Mouse (Mus musculus) limb, embryonic 14.5 days (tissue): Measurements from ENCODE around the gene C530008M17Rik. TPM values are rescaled to one million over a fixed set of nuclear protein-coding genes. Genes with fewer than 3 reads are reported as not detected.

ENCODE experiments used
- ATAC-seq: fragments of 200-750 bp; cut with Nextera tagmentation; 2 replicates; pipeline ENCODE4 v1.8.0; 2017; ENCODE audit warnings: low read depth, moderate number of reproducible peaks, moderate TSS enrichment; ENCODE audit not compliant: low FRiP score
- DNase-seq: peaks from one replicate; pipeline ENCODE4 v3.0.0-alpha.2; 2015; ENCODE audit warnings: low spot score
- H3K27ac ChIP-seq: fragments of 300-500 bp; sonication (generic); replicated peaks from 2 replicates; pipeline ENCODE4 v1.5.1; 2014; ENCODE audit warnings: low read depth, mild to moderate bottlenecking, low read length, moderate library complexity, mixed read lengths
- H3K27me3 ChIP-seq: fragments of 300-500 bp; sonication (generic); 2 replicates; pipeline ENCODE4 v1.6.1; 2014; ENCODE audit warnings: low read length, mixed read lengths; ENCODE audit not compliant: control insufficient read depth, insufficient read depth
- H3K36me3 ChIP-seq: fragments of 300-500 bp; sonication (generic); 2 replicates; pipeline ENCODE4 v1.6.1; 2014; ENCODE audit warnings: mild to moderate bottlenecking, low read length, moderate library complexity, mixed read lengths; ENCODE audit not compliant: control insufficient read depth, insufficient read depth
- H3K4me1 ChIP-seq: fragments of 300-500 bp; sonication (generic); 2 replicates; pipeline ENCODE4 v1.6.1; 2014; ENCODE audit warnings: antibody characterized with exemption, low read length, mixed read lengths; ENCODE audit not compliant: control insufficient read depth, insufficient read depth
- H3K4me2 ChIP-seq: fragments of 300-500 bp; sonication (generic); replicated peaks from 2 replicates; pipeline ENCODE4 v1.6.1; 2014; ENCODE audit warnings: low read depth, mild to moderate bottlenecking, low read length, moderate library complexity; ENCODE audit not compliant: severe bottlenecking
- H3K4me3 ChIP-seq: fragments of 300-500 bp; sonication (generic); replicated peaks from 2 replicates; pipeline ENCODE4 v1.5.1; 2014; ENCODE audit warnings: low read length
- H3K9ac ChIP-seq: fragments of 300-500 bp; sonication (generic); 2 replicates; pipeline ENCODE4 v1.6.1; 2014; ENCODE audit warnings: mild to moderate bottlenecking, low read depth, low read length, moderate library complexity; ENCODE audit not compliant: severe bottlenecking
- H3K9me3 ChIP-seq: fragments of 300-500 bp; sonication (generic); 2 replicates; pipeline ENCODE4 v1.6.1; 2016; ENCODE audit warnings: low read length; ENCODE audit not compliant: control insufficient read depth
- POLR2A ChIP-seq: fragments of 200-500 bp; IDR thresholded peaks from 2 replicates; pipeline ENCODE4 v1.8.0; 2012; ENCODE audit warnings: inconsistent platforms, mild to moderate bottlenecking, moderate library complexity, borderline replicate concordance; ENCODE audit not compliant: insufficient read depth, insufficient read length; ENCODE audit errors: extremely low read depth
- WGBS: fragments of 180-500 bp; shearing (Covaris S2); extraction: QIAGEN DNeasy Blood & Tissue Kit; methylation state at CpG from one replicate; pipeline ENCODE4 v1.1.7; 2014; 5-methylcytosine and 5-hydroxymethylcytosine counted together
- polyA plus RNA-seq, 2 experiments: library from polyadenylated mRNA; depleted of rRNA in 1 of 2; stranded (reverse) in 1 of 2; unstranded in 1 of 2; fragments of >200 nt; fragmentation: Nextera tagmentation in 1 of 2; extraction: Ambion mirVana in 1 of 2; gene quantifications; 2 replicates each; pipeline versions ENCODE4 v1.2.1 to v1.2.3; 2012 to 2014

Gene C530008M17Rik
- polyA plus RNA-seq, 2 experiments, result 12.6 to 26.5 TPM

- WGBS, result 61% methylated on average over 4 of the region's 4 CpGs
- Histone ChIP-seq H3K9ac (no peak overlapping the region), H3K27ac (no peak overlapping the region), H3K36me3 (no peaks in the 10 kb centered on the region), H3K4me2 (no peak overlapping the region), H3K4me3 (no peak overlapping the region), H3K9me3 (no peaks in the 10 kb centered on the region), H3K27me3 (no peaks in the 10 kb centered on the region), H3K4me1 (no peaks in the 10 kb centered on the region)
- DNase-seq (no peak), ATAC-seq (no peak)
- no peak for TF ChIP-seq POLR2A
Measured at GRCm38 (mm10) chr5:76772831-76773230, 116.5 kb downstream of the C530008M17Rik start.

- no peaks in the 10 kb centered on the region for H3K27me3 ChIP-seq
- no peak overlapping the region for H3K4me2 ChIP-seq
- H3K9me3 ChIP-seq, result no peaks in the 10 kb centered on the region
- TF ChIP-seq POLR2A, result no peak
- ATAC-seq (no peak), DNase-seq (no peak)
- no peaks in the 10 kb centered on the region for H3K4me1 ChIP-seq
- no peak overlapping the region for H3K9ac ChIP-seq
- no peak overlapping the region for H3K27ac ChIP-seq
- no peaks in the 10 kb centered on the region for H3K36me3 ChIP-seq
- WGBS, result 71% methylated on average over 9 of the region's 9 CpGs
- H3K4me3 ChIP-seq, result no peak overlapping the region
Measured at GRCm38 (mm10) chr5:76773492-76774158, 117.3 kb downstream of the C530008M17Rik start.

GRCm38 (mm10) chr5:76779094-76779615 lies 122.8 kb downstream of the C530008M17Rik start:
- TF ChIP-seq POLR2A, result no peak
- Histone ChIP-seq H3K4me1 (no peaks in the 10 kb centered on the region), H3K4me3 (no peak overlapping the region), H3K9ac (no peak overlapping the region), H3K9me3 (no peaks in the 10 kb centered on the region), H3K4me2 (no peak overlapping the region), H3K27me3 (no peaks in the 10 kb centered on the region), H3K27ac (no peak overlapping the region), H3K36me3 (no peaks in the 10 kb centered on the region)
- WGBS, result 51% methylated on average over 14 of the region's 14 CpGs
- DNase-seq (no peak), ATAC-seq (no peak)

- 89% methylated on average over 13 of the region's 13 CpGs for WGBS
- TF ChIP-seq POLR2A, result no peak
- no peak overlapping the region for H3K4me3 ChIP-seq
- no peak overlapping the region for H3K27ac ChIP-seq
- no peak overlapping the region for H3K9ac ChIP-seq
- ATAC-seq, result no peak
- H3K9me3 ChIP-seq, result no peaks in the 10 kb centered on the region
- H3K36me3 ChIP-seq, result no peaks in the 10 kb centered on the region
- no peak overlapping the region for H3K4me2 ChIP-seq
- H3K4me1 ChIP-seq, result no peaks in the 10 kb centered on the region
- no peaks in the 10 kb centered on the region for H3K27me3 ChIP-seq
- DNase-seq, result no peak
Measured at GRCm38 (mm10) chr5:76781943-76782342, 125.6 kb downstream of the C530008M17Rik start.

- Histone ChIP-seq H3K9me3 (no peaks in the 10 kb centered on the region), H3K4me3 (no peak overlapping the region), H3K27me3 (no peaks in the 10 kb centered on the region), H3K9ac (no peak overlapping the region), H3K36me3 (no peaks in the 10 kb centered on the region), H3K4me2 (no peak overlapping the region), H3K4me1 (no peaks in the 10 kb centered on the region), H3K27ac (no peak overlapping the region)
- ATAC-seq (peak; percentile 67; the same call in 1 of the 2 replicates), DNase-seq (peak; percentile 54)
- WGBS, result 61% methylated on average over 7 of the region's 7 CpGs
- no peak for TF ChIP-seq POLR2A
Measured at GRCm38 (mm10) chr5:76782414-76783103, 126.2 kb downstream of the C530008M17Rik start.
